Mouse (Mus musculus): ENCODE data around the gene Dnmt1. TPM values are rescaled to one million over a fixed set of nuclear protein-coding genes. Genes with fewer than 3 reads are reported as not detected.

Dnmt1 gene
- polyA plus RNA-seq, 3 experiments from 2014 or later, result 41.0 to 78.9 (median 43.9) TPM

- no peak for ATAC-seq
These were observed 16.3 kb downstream of the Dnmt1 start for GRCm38 (mm10) chr9:20943396-20943795.

DNA sequence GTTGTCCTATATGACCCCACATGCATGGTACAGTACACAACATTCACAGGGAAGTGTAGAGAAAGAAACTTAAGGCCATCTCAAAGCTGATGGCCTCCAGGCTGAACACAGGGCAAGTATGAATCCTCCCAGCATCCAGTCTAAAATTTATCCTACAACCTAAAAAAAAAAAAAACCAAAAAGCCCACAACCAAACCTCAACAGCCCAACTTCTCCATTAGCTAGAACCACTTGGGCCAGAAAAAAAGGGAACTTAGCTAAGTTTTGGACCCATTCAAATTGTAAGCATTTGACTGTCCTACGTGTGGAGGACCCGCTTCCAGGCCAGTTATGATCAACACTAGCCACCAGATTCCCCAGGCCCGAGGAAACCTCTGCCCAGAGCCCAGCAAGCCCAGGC, 36.4 kb downstream of the Dnmt1 start:
- no peak for ATAC-seq

GRCm38 (mm10) chr9:20916160-20916559, 43.5 kb downstream of the Dnmt1 start:
- ATAC-seq, result peak; percentile 61

DNA sequence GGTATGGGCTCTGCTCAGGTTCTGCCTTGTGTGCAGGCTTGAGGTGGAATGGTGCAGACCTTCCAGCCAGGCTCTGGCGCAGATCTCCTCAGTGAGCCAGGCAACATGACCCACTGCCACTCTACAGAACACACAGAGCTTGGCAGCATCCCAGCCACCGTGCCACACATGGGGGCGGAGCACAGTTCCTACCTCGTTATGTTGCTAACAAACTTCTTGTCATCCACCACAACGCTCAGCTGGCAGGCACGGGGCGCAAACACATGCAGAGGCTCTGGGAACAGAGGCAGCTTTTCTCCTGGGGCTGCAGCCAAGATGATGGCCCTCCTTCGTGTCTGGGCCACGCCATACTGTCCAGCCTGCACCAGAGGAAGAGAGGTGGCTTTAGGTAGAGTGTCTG, 49.7 kb downstream of the Dnmt1 start:
- ATAC-seq, result no peak

GRCm38 (mm10) chr9:20902174-20902491, 57.6 kb downstream of the Dnmt1 start:
- no peak for ATAC-seq

- peak; percentile 47 for ATAC-seq
These were observed 58.1 kb downstream of the Dnmt1 start for GRCm38 (mm10) chr9:20901466-20902173.

GRCm38 (mm10) chr9:20898511-20899073, 61.1 kb downstream of the Dnmt1 start, which contains the start of gene Eif3g:
Gene Eif3g, minus strand, starts transcription at chr9:20898623.
- ATAC-seq, result peak; percentile 81

- no peak for ATAC-seq
These were observed 61.8 kb downstream of the Dnmt1 start for GRCm38 (mm10) chr9:20897736-20898510.

GRCm38 (mm10) chr9:20895382-20895781, 64.3 kb downstream of the Dnmt1 start:
- ATAC-seq, result no peak

DNA sequence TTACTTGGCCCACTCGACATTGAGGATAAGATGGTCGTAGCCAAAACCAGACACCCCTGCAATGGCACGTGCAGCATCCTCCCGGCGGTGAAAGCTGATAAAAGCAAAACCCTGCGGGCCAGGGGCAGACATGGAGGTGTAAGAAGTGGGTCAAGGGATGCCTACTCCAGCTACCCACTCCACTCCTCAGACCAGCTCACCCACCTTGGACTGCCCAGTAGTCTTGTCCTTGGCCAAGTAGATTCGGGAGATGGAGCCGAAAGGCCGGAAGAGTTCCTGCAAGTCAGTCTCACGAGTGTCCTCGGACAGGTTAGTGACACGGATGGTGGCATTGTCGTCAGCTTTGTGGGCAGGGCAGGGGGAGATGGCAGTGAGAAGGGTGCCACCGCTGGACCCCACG, 65.1 kb downstream of the Dnmt1 start:
- no peak for ATAC-seq

GRCm38 (mm10) chr9:20893590-20894343, 65.9 kb downstream of the Dnmt1 start:
- ATAC-seq, result no peak

DNA sequence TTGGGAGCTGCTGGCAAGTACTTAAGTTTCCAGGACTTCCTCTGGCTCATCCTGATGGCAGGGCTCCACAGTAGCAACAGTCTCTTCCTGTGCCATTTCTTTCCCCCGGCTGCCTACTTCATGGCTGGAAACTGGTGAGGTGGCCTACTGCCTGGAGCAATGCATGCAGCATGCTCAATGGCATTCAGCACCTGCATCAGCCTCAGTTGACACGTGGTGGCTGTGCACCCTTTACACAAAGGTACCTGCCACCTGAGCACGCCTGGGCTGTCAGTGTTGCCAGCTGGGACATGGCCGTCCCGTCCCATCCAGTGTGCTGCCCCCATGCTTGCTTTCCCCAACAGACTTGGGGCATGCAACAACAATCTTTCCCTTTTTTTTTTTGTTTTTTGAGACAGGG, 66.6 kb downstream of the Dnmt1 start:
- no peak for ATAC-seq

DNA sequence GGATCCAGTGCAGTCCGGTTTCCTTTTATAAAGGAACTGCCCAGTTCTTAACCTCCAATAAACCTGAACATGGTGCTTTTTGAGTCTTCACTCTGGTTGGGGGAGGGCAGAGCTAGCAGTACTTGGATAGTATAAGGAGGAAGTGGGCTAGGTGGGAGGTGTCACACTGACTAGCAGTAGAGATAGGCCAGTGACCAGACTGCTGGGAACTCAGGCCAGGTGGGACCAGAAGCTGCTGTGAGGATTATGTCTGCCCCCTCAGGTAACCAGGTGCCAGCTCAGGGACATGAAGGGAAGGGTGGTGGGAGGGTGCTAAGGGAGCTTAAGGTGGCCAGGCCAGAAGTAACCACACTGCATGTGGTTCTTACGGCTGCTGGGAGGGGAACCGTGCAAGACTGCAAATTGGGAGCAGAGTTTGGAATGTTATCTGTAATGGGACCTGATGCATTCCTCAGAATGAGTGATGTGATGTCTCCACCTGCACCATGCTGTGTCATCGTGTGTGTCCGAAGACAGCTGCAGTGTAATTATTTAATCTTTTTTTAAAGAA, 67.5 kb downstream of the Dnmt1 start:
- ATAC-seq, result no peak

- ATAC-seq, result no peak
These were observed 68.2 kb downstream of the Dnmt1 start for GRCm38 (mm10) chr9:20891339-20892103.

DNA sequence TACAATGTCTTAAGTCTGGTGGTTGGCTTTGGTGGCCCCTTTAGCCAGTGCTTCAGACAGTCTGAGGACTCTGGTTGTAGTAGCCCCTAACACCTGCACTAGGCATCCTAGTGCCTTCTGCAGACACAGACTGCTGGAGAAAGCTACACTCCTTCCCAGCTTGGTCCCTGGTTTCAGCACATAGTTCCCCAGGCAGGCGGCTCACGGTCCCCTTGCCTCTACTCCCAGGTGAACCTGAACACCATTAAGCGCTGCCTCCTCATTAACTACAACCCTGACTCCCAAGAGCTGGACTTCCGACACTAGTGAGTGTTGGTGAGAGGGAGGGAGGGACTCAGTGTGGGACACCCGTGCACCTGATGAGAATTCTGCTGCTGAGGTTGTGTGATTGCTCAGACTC, 69.3 kb downstream of the Dnmt1 start:
- ATAC-seq, result no peak

DNA sequence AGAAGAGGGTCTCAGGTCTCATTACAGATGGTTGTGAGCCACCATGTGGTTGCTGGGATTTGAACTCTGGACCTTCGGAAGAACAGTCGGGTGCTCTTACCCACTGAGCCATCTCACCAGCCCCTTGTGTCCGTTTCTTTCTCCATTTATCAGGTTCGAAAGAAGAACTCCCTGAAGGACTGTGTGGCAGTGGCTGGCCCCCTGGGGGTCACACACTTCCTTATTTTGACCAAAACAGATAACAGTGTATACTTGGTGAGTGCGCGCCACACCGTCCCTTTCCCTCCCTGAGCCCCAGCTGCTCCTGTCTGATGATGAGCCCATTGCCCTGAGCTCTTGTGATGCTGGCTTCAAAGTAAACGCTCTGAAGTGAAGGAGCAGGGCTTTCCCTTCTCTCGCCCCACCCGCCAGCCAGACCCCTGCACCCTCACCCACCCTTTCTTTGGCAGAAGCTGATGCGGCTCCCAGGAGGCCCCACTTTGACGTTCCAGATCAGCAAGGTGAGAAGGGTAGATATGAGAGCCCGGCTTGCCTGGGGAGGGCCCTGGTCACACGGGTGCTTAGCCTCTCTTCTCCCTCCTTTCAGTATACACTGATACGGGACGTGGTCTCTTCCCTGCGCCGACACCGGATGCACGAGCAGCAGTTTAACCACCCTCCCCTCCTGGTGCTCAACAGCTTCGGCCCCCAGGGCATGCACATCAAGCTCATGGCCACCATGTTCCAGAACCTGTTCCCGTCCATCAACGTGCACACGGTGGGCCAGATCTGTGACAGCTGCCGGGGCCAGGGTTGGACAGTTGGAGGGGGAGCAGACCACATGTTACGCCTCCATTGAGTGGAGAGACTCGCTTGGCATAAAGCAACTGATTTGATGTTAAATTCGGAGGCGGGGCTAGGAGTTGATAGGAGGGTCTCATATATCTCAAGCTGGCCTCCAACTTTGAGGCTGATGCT, 70.2 kb downstream of the Dnmt1 start:
- no peak for ATAC-seq

- ATAC-seq, result no peak
These were observed 71.3 kb downstream of the Dnmt1 start for GRCm38 (mm10) chr9:20888386-20888765.

DNA sequence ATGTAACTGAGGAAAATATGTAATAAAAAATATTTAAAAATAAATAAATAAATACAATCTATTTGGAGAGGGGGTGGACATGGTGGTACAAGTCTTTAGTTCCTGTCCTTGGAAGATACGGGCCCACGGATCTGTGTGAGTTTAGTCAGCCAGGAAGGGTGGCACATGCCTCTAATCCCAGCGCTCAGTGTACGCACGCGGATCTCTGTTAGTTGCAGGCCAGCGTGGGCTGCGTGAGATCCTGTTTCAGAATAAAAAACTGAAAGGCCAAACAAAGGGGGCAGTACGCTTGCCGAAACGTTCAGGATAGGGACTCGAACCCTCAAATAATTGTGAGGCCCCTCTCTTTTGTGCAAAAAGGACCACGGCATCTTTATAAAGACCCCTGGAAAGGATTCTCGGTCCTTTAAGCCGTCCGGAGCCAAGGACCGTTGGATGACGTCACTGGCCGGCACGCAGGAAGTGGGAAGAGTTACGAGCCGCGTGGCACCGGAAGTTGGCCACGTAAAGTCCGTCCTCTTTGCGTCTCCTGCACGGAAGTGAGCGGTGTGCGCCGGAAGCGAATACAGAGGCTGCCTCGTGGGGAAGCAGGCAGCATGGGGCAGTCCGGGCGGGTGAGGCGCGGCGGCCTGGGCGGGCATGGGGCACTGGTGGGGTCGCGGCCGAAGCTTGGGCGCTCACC, 71.8 kb downstream of the Dnmt1 start, which contains the start of gene Ppan:
Ppan (plus strand) TSS at position 472 of the 682 bp plus-strand sequence.
- peak; percentile 97 for ATAC-seq

GRCm38 (mm10) chr9:20887191-20887590, 72.5 kb downstream of the Dnmt1 start:
- no peak for ATAC-seq

DNA sequence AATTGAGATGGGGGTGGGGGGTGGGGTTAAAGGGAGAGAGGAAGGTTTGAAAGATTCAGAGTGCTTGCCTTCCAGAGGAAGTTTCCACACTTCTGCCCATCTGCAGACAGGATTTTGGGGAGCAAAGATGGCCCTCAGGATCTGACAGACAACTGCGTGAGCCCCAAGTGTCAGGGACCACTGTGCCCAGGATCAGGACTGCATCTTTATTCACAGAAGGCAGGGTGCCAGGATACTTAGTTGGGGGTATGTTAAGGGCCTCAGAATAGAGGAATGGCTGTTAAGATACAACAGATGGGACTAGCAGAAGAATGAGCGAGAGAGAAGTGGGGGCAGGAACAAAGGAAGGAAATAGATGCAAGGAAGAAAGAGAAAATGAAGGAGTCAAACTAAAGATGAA, 73.1 kb downstream of the Dnmt1 start:
- no peak for ATAC-seq
